Mouse (Mus musculus) adipose tissue, adult 10 weeks (tissue): ENCODE results near the gene Kcnj10. TPM values are rescaled to one million over a fixed set of nuclear protein-coding genes. Genes with fewer than 3 reads are reported as not detected.

ENCODE experiments used
- polyA plus RNA-seq: library from polyadenylated mRNA; stranded (reverse); fragments of 350-450 nt; fragmentation: Illumina TruSeq; extraction: RNeasy Lipid Tissue Mini Kit (QIAGEN cat#74804); gene quantifications from one replicate; pipeline ENCODE4 v1.2.3, GENCODE M21; 2014; ENCODE audit warnings: low read depth, low replicate concordance

Kcnj10 gene
- 0.19 TPM for polyA plus RNA-seq

GRCm38 (mm10) chr1:172340729-172341321 lies at the start of gene Kcnj10:
TSS of gene Kcnj10 (plus strand) at chr1:172341210.

DNA sequence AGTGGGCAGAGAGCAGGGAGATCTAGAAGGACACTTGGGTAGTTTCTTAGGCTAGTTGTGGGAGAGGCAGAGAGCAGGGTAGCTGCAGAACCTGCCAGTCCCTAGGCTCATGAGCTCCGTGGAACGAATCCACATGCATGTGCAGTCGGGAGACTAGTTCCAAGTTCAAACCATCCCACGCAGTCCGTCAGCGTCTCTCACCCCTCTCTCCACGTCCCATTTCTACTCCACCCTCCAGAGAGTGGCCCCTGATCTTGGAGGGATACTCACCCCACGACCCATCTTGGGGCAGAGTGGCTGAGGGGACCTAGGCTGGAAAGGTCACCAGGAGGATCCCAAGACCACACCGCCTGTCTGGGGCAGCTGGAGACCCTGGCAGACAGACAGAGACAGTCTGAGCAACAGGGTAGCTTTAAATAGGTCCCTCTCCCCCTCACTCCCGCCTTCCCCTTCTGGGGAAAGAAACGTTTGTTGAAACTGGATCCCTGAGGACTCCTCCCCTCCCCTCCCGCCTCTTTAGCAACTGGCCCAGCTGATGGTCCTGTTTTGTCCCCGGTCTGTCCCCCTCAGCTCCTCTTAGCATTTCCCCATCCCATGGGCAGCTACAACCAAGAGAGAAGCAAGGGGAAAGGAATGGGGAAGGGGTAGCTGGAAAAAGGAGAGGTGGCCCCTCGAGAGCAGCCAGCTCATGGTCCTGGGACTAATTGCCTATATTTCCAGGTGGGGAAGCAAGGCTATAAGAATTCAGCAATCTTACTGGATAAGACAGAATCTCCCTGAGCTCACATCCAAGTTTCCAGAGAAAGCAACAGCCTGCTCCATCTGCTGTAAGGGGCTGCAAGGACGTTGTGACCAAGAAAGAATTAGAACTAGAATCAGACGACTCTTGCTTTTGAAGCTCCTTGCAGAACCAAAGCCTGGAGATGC lies 43.1 kb upstream of the Kcnj10 start, which contains the start of gene Atp1a2:
Gene Atp1a2, minus strand, starts transcription at position 454 of the 927 bp plus-strand sequence.

GRCm38 (mm10) chr1:172329131-172329530 lies 11.9 kb upstream of the Kcnj10 start, which contains the start of gene Kcnj9:
TSS of gene Kcnj9 (minus strand) at chr1:172329318.

DNA sequence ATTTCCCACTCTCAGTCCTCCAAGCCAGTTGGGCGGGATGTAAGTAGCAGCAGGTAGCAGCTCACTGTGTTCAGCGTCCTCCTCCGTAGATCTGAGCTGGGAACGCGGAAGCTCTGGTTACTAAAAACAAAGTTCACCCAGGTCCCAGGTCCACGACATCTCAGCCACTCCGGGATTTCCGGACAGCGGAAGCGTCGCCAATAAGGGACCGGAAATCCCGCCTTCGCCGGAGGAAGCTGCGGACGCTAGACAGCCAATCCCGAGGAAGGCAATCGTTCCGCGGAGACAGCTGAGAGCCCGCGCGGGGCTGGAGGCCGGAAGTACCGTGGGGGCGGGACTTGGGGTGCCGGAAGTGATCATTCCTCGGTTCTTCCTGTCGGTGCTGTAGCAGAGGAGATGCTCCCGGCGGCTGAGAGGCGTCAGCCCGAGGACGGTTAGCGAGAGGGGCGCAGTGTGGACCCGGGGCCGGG lies 35.2 kb downstream of the Kcnj10 start, which contains the start of gene Pigm:
Gene Pigm, plus strand, starts transcription at position 349 of the 470 bp plus-strand sequence.

Other genes with a start within 250 kb of the Kcnj10 start
- gene Pex19, start 214.5 kb upstream of the Kcnj10 start, polyA plus RNA-seq = 124 TPM
- 109 TPM for gene Dcaf8, start 193.1 kb upstream of the Kcnj10 start, polyA plus RNA-seq
- gene Pea15a, start 134.4 kb upstream of the Kcnj10 start, polyA plus RNA-seq = 156 TPM
- gene Casq1, start 121.3 kb upstream of the Kcnj10 start, polyA plus RNA-seq = 1.7 TPM
- gene Atp1a4, start 82.8 kb upstream of the Kcnj10 start, polyA plus RNA-seq = 7.1 TPM
- 34.2 TPM for gene Igsf8, start 79.6 kb upstream of the Kcnj10 start, polyA plus RNA-seq
- gene Atp1a2, start 43.1 kb upstream of the Kcnj10 start, polyA plus RNA-seq = 153 TPM
- gene Kcnj9, start 11.9 kb upstream of the Kcnj10 start, polyA plus RNA-seq = 1.3 TPM
- gene Pigm, start 35.3 kb downstream of the Kcnj10 start, polyA plus RNA-seq = 7.4 TPM
- 11.2 TPM for gene Slamf9, start 134.1 kb downstream of the Kcnj10 start, polyA plus RNA-seq
- 13.9 TPM for gene Igsf9, start 140.6 kb downstream of the Kcnj10 start, polyA plus RNA-seq
- 261 TPM for gene Tagln2, start 158.8 kb downstream of the Kcnj10 start, polyA plus RNA-seq
- gene Cfap45, start 179.6 kb downstream of the Kcnj10 start, polyA plus RNA-seq = 6.8 TPM
- gene Vsig8, start 214.7 kb downstream of the Kcnj10 start, polyA plus RNA-seq = 0.72 TPM
- gene Slamf8, start 249.4 kb downstream of the Kcnj10 start, polyA plus RNA-seq = 3.0 TPM